Mouse (Mus musculus) intestine, embryonic 14.5 days (tissue): ENCODE results near the gene Kif18b. TPM values are rescaled to one million over a fixed set of nuclear protein-coding genes. Genes with fewer than 3 reads are reported as not detected.

Source experiments
- ATAC-seq: fragments of 200-750 bp; cut with Nextera tagmentation; replicated peaks from 2 replicates; pipeline ENCODE4 v1.8.0; 2017; ENCODE audit warnings: low read depth, moderate number of reproducible peaks, moderate TSS enrichment, moderate library complexity; ENCODE audit not compliant: low FRiP score, low TSS enrichment
- DNase-seq: peaks from one replicate; pipeline ENCODE4 v3.0.0-alpha.2; 2018; ENCODE audit warnings: low spot score
- H3K27ac ChIP-seq: fragments of 300-500 bp; sonication (generic); 2 replicates; pipeline ENCODE4 v1.5.1; 2014; ENCODE audit warnings: low read depth, mild to moderate bottlenecking, control low read depth
- H3K27me3 ChIP-seq: fragments of 300-500 bp; sonication (generic); replicated peaks from 2 replicates; pipeline ENCODE4 v1.6.1; 2014; ENCODE audit warnings: low read length, control low read depth; ENCODE audit not compliant: control insufficient read depth, insufficient read depth
- H3K36me3 ChIP-seq: fragments of 300-500 bp; sonication (generic); 2 replicates; pipeline ENCODE4 v1.6.1; 2014; ENCODE audit warnings: low read length, control low read depth; ENCODE audit not compliant: control insufficient read depth, insufficient read depth
- H3K4me1 ChIP-seq: fragments of 300-500 bp; sonication (generic); replicated peaks from 2 replicates; pipeline ENCODE4 v1.6.1; 2014; ENCODE audit warnings: low read length, control low read depth, mixed read lengths; ENCODE audit not compliant: control insufficient read depth, insufficient read depth
- H3K4me2 ChIP-seq: fragments of 300-500 bp; sonication (generic); 2 replicates; pipeline ENCODE4 v1.6.1; 2014; ENCODE audit warnings: low read length
- H3K4me3 ChIP-seq: fragments of 300-500 bp; sonication (generic); 2 replicates; pipeline ENCODE4 v1.5.1; 2014; ENCODE audit warnings: low read depth, low read length, control low read depth, mixed read lengths
- H3K9ac ChIP-seq: fragments of 300-500 bp; sonication (generic); 2 replicates; pipeline ENCODE4 v1.6.1; 2014; ENCODE audit warnings: mild to moderate bottlenecking, low read length
- H3K9me3 ChIP-seq: fragments of 300-500 bp; sonication (generic); 2 replicates; pipeline ENCODE4 v1.6.1; 2016; ENCODE audit warnings: low read length, control low read depth; ENCODE audit not compliant: control insufficient read depth
- WGBS: fragments of 180-500 bp; shearing (Covaris S2); extraction: QIAGEN DNeasy Blood & Tissue Kit; methylation state at CpG from one replicate; pipeline ENCODE4 v1.1.7; 2014; 5-methylcytosine and 5-hydroxymethylcytosine counted together
- polyA plus RNA-seq: library from polyadenylated mRNA; unstranded; fragments of >200 nt; fragmentation: Nextera tagmentation; extraction: Ambion mirVana; gene quantifications from 2 replicates; pipeline ENCODE4 v1.2.1, GENCODE M21; 2014

Gene Kif18b
- polyA plus RNA-seq, 1 experiment from 2014 or later, result 7.8 TPM

GRCm38 (mm10) chr11:102958870-102959269 is 33.9 kb upstream of the Kif18b start:
- Histone ChIP-seq H3K4me1 (peaks cover 41% of the 10 kb centered on the region), H3K4me3 (no peak overlapping the region), H3K9me3 (no peaks in the 10 kb centered on the region), H3K4me2 (no peak overlapping the region), H3K27me3 (no peaks in the 10 kb centered on the region), H3K27ac (no peak overlapping the region), H3K9ac (no peak overlapping the region), H3K36me3 (no peaks in the 10 kb centered on the region)
- 79% methylated on average over 1 of the region's 1 CpGs for WGBS
- no peak for DNase-seq
- no peak for ATAC-seq

GRCm38 (mm10) chr11:102958431-102958830 is 33.5 kb upstream of the Kif18b start:
- H3K9me3 ChIP-seq, result no peaks in the 10 kb centered on the region
- no peak for ATAC-seq
- no peak overlapping the region for H3K4me2 ChIP-seq
- H3K36me3 ChIP-seq, result no peaks in the 10 kb centered on the region
- no peak overlapping the region for H3K9ac ChIP-seq
- no peak overlapping the region for H3K4me3 ChIP-seq
- 79% methylated on average over 6 of the region's 6 CpGs for WGBS
- DNase-seq, result no peak
- peaks cover 37% of the 10 kb centered on the region for H3K4me1 ChIP-seq
- no peaks in the 10 kb centered on the region for H3K27me3 ChIP-seq
- H3K27ac ChIP-seq, result no peak overlapping the region; the same call in 1 of the 2 replicates

- H3K4me2 ChIP-seq, result peak overlapping the region; percentile 2; the same call in 1 of the 2 replicates
- H3K27ac ChIP-seq, result peak overlapping the region; percentile 84
Measured at GRCm38 (mm10) chr11:102957692-102958091, 32.8 kb upstream of the Kif18b start.

GRCm38 (mm10) chr11:102956962-102957614 is 32.2 kb upstream of the Kif18b start:
- WGBS, result 21% methylated on average over 16 of the region's 16 CpGs
- peak; percentile 71 for DNase-seq
- Histone ChIP-seq H3K9me3 (no peaks in the 10 kb centered on the region), H3K4me2 (peak overlapping the region; percentile 2; the same call in 1 of the 2 replicates), H3K27ac (peak overlapping the region; percentile 84), H3K4me3 (no peak overlapping the region), H3K9ac (no peak overlapping the region), H3K4me1 (peaks cover 39% of the 10 kb centered on the region), H3K27me3 (0 out of 2 replicates have a peak, but pooled peaks cover under 1% of the 10 kb centered on the region), H3K36me3 (no peaks in the 10 kb centered on the region)
- peak; percentile 65; the same call in 1 of the 2 replicates for ATAC-seq

More at GRCm38 (mm10) chr11:102957692-102958091, 32.8 kb upstream of the Kif18b start:
- Histone ChIP-seq H3K36me3 (no peaks in the 10 kb centered on the region), H3K9ac (no peak overlapping the region), H3K4me3 (no peak overlapping the region), H3K4me1 (peaks cover 37% of the 10 kb centered on the region), H3K27me3 (no peaks in the 10 kb centered on the region), H3K9me3 (no peaks in the 10 kb centered on the region)
- no peak for ATAC-seq
- no peak for DNase-seq
- 58% methylated on average over 8 of the region's 8 CpGs for WGBS

GRCm38 (mm10) chr11:102952922-102953321 is 28.0 kb upstream of the Kif18b start:
- Histone ChIP-seq H3K4me3 (no peak overlapping the region), H3K36me3 (no peaks in the 10 kb centered on the region), H3K4me2 (no peak overlapping the region), H3K4me1 (peaks cover 42% of the 10 kb centered on the region), H3K27ac (no peak overlapping the region), H3K27me3 (peaks cover 39% of the 10 kb centered on the region), H3K9ac (no peak overlapping the region), H3K9me3 (no peaks in the 10 kb centered on the region)
- WGBS, result 17% methylated on average over 6 of the region's 6 CpGs
- no peak for ATAC-seq
- no peak for DNase-seq

GRCm38 (mm10) chr11:102948043-102948961 is 23.4 kb upstream of the Kif18b start:
- peaks cover 82% of the 10 kb centered on the region for H3K27me3 ChIP-seq
- DNase-seq (no peak), ATAC-seq (no peak)
- H3K4me1 ChIP-seq, result peaks cover 46% of the 10 kb centered on the region
- no peaks in the 10 kb centered on the region for H3K9me3 ChIP-seq
- no peak overlapping the region for H3K27ac ChIP-seq
- peak overlapping the region; percentile 42 for H3K4me3 ChIP-seq
- peak overlapping the region; percentile 68 for H3K4me2 ChIP-seq
- peak overlapping the region; percentile 53 for H3K9ac ChIP-seq
- WGBS, result 4% methylated on average over 51 of the region's 51 CpGs
- H3K36me3 ChIP-seq, result no peaks in the 10 kb centered on the region

GRCm38 (mm10) chr11:102946992-102947343 is 22.0 kb upstream of the Kif18b start:
- Histone ChIP-seq H3K9ac (no peak overlapping the region), H3K27me3 (peaks cover 83% of the 10 kb centered on the region), H3K27ac (no peak overlapping the region), H3K4me2 (peak overlapping the region; percentile 69), H3K4me3 (peak overlapping the region; percentile 34), H3K36me3 (no peaks in the 10 kb centered on the region), H3K9me3 (no peaks in the 10 kb centered on the region), H3K4me1 (peaks cover 38% of the 10 kb centered on the region)
- 17% methylated on average over 8 of the region's 8 CpGs for WGBS
- DNase-seq (no peak), ATAC-seq (peak; percentile 36; the same call in 1 of the 2 replicates)

GRCm38 (mm10) chr11:102946265-102946991 is 21.5 kb upstream of the Kif18b start, which contains the start of gene C1ql1:
Gene C1ql1 (minus strand): TSS chr11:102946688.
- ATAC-seq, result peak; percentile 90
- Histone ChIP-seq H3K9ac (peak within 1 kb of the TSS; percentile 37), H3K9me3 (no peaks in the 10 kb centered on the region), H3K27ac (no peak within 1 kb of the TSS), H3K4me1 (peaks cover 38% of the 10 kb centered on the region), H3K4me2 (peak within 1 kb of the TSS; percentile 69), H3K4me3 (peak within 1 kb of the TSS; percentile 34), H3K36me3 (no peaks in the 10 kb centered on the region), H3K27me3 (peaks cover 77% of the 10 kb centered on the region)
- peak; percentile 85 for DNase-seq
- under 1% methylated on average over 82 of the region's 87 CpGs for WGBS
